28 mouse cellular contexts compared by ENCODE assay signal in the genomic region with DNA sequence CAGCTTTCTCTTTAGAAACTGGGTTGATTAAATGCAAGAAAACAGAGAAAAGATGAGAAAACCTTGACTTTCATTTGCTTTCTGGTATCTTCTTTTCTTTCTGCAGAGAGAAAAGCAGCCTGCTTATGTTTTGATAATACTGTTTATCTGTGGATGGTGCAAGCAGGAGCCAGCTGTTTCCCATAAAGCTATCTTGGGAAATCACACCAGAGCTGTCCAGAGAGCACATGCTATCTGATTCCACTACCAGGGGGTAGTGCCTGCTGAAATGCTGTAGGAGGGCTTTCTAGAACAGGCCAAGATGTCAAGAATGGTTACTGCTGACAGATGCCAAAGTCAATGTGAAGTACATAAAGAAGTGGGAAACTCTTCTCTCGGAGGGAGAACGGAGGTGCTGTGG. TPM values are rescaled to one million over a fixed set of nuclear protein-coding genes. Genes with fewer than 3 reads are reported as not detected.
DNase-seq lines count a peak whose midpoint lies in the region; ATAC-seq and TF ChIP-seq lines count a peak whose summit lies in the region.
"Had no signal": no experiment of that assay in that cellular context is flagged by ENCODE, and none has a peak within 500 bp of the region (broad histone marks: within the 10 kb centered on the region; RNA-seq: fewer than 3 reads in every experiment).

No protein-coding gene starts in this region.

- no peak overlapping the region for H3K27ac ChIP-seq in heart, adult 2 months
- H3K27ac ChIP-seq: embryonic facial prominence, embryonic 12.5 days; forebrain, embryonic 12.5 days; hindbrain, embryonic 12.5 days; layer of hippocampus, adult 2 months; limb, embryonic 12.5 days; liver, embryonic 12.5 days; lung, embryonic 15.5 days; neural tube, embryonic 12.5 days had no signal

- no peak for TF ChIP-seq CTCF in heart, adult 2 months (IDR thresholded peaks at IDR 0.05)

- peak; percentile 9 for DNase-seq in gastrocnemius, adult 18-20 months (ENCODE audit: low spot score)
- no peak for DNase-seq in gastrocnemius, postnatal 25 days
- peak; percentile 18 for DNase-seq in kidney, postnatal 10 days
- no peak for DNase-seq in kidney, adult 18-20 months
- DNase-seq in lung, postnatal 10 days = peak; percentile 29
- no peak for DNase-seq in lung, adult 18-20 months
- DNase-seq in heart, adult 2 months = no peak
- DNase-seq: adrenal gland, postnatal 36 days; cerebellum, adult 9-10 months; gastrocnemius, postnatal 14 days; midbrain, embryonic 14.5 days; right cerebral cortex, postnatal 14 days had no signal

- intact Hi-C loops in heart, adult 2 months (cut with DNase I) = no loop called here

- 73% methylated on average over 2 of the region's 2 CpGs for WGBS in heart, adult 2 months

- H3K79me2 ChIP-seq in heart, adult 2 months (replicated peaks; ENCODE audit: control insufficient read depth, insufficient read depth, low read length) = no peaks in the 10 kb centered on the region

- TF ChIP-seq POLR2A in heart, adult 2 months (IDR thresholded peaks at IDR 0.05; ENCODE audit: insufficient read depth, low read depth, low read length) = no peak

- H3K9ac ChIP-seq in heart, adult 2 months (ENCODE audit: low read depth, low read length) = no peak overlapping the region
- H3K9ac ChIP-seq: embryonic facial prominence, embryonic 12.5 days; forebrain, embryonic 12.5 days; hindbrain, embryonic 12.5 days; limb, embryonic 12.5 days; liver, embryonic 12.5 days; lung, embryonic 15.5 days; neural tube, embryonic 12.5 days had no signal

- no peak for TF ChIP-seq EP300 in heart, adult 2 months (IDR thresholded peaks at IDR 0.05; ENCODE audit: insufficient read depth, low read depth, low read length)

- no peak overlapping the region for H3K4me3 ChIP-seq in heart, adult 2 months
- H3K4me3 ChIP-seq: embryonic facial prominence, embryonic 12.5 days; erythroblast, embryonic 14.5 days; forebrain, embryonic 12.5 days; hindbrain, embryonic 12.5 days; layer of hippocampus, adult 2 months; limb, embryonic 12.5 days; liver, embryonic 12.5 days; lung, embryonic 15.5 days; neural tube, embryonic 12.5 days had no signal

- no peaks in the 10 kb centered on the region for H3K27me3 ChIP-seq in heart, adult 2 months (ENCODE audit: control insufficient read depth, insufficient read depth, low read length)
- H3K27me3 ChIP-seq: hindbrain, embryonic 12.5 days; lung, embryonic 15.5 days; neural tube, embryonic 12.5 days had no signal

- no peaks in the 10 kb centered on the region for H3K36me3 ChIP-seq in heart, adult 2 months (ENCODE audit: control insufficient read depth, insufficient read depth, low read length)
- H3K36me3 ChIP-seq: embryonic facial prominence, embryonic 12.5 days; forebrain, embryonic 12.5 days; hindbrain, embryonic 12.5 days; limb, embryonic 12.5 days; liver, embryonic 12.5 days; lung, embryonic 15.5 days; neural tube, embryonic 12.5 days had no signal

- no peaks in the 10 kb centered on the region for H3K4me1 ChIP-seq in heart, adult 2 months (ENCODE audit: control insufficient read depth, insufficient read depth, low read length)
- H3K4me1 ChIP-seq: forebrain, embryonic 12.5 days; hindbrain, embryonic 12.5 days; lung, embryonic 15.5 days; neural tube, embryonic 12.5 days had no signal

- no peak for ATAC-seq in activated CD4-positive, CD25-positive, alpha-beta regulatory T cell, adult 4 months
- ATAC-seq: intestine, postnatal 0 days; liver, embryonic 12.5 days had no signal

RNA-seq across cellular contexts. Expression of gene Lhx8, which starts 43.2 kb away (rescaled TPM):
- not detected for total RNA-seq in gastrocnemius, adult 18-20 months (2021)
- not detected for total RNA-seq in gastrocnemius, postnatal 25 days (2021)
- not detected for total RNA-seq in heart, adult 2 months (2021)
- polyA plus RNA-seq in heart, adult 2 months (2012; rRNA removed) = 0.15 and 0.29 TPM in 2 replicates
- not detected for polyA plus RNA-seq in activated CD4-positive, CD25-positive, alpha-beta regulatory T cell, adult 4 months (2017; shearing (Covaris generic))
- total RNA-seq: heart, adult 8-10 months; heart, postnatal 25 days; layer of hippocampus, adult 2 months; layer of hippocampus, postnatal 25 days; megakaryocyte-erythroid progenitor cell, adult 5-6 weeks had no signal
- polyA plus RNA-seq: erythroblast, embryonic 14.5 days; intestine, postnatal 0 days; liver, embryonic 12.5 days; spleen, adult 2 months had no signal

Comparison
In these comparisons a context has a peak if more than half of its experiments do, and no peak if none do; other contexts are left out.
1. DNase-seq: peak in gastrocnemius, adult 18-20 months (single experiment), kidney, postnatal 10 days (single experiment) and lung, postnatal 10 days (single experiment); none in gastrocnemius, postnatal 25 days (single experiment), kidney, adult 18-20 months (single experiment), lung, adult 18-20 months (0 of 2) and heart, adult 2 months (0 of 2).